Mouse (Mus musculus) E14TG2a.4 (cell line): ENCODE data around the gene Gtf3c2.

Experiments
- H3K27me3 ChIP-seq: 2 replicates; pipeline ENCODE4 v1.6.1; 2014; ENCODE audit warnings: low read length, control low read depth; ENCODE audit not compliant: insufficient read depth
- H3K36me3 ChIP-seq: 2 replicates; pipeline ENCODE4 v1.6.1; 2014; ENCODE audit warnings: low read length, control low read depth; ENCODE audit not compliant: insufficient read depth
- H3K4me1 ChIP-seq: replicated peaks from 2 replicates; pipeline ENCODE4 v1.6.1; 2014; ENCODE audit warnings: low read depth, low read length, control low read depth
- H3K4me3 ChIP-seq: replicated peaks from 2 replicates; pipeline ENCODE4 v1.5.1; 2014; ENCODE audit warnings: mild to moderate bottlenecking, low read length
- H3K9me3 ChIP-seq: 2 replicates; pipeline ENCODE4 v1.6.1; 2014; ENCODE audit warnings: low read length, control low read depth
- CTCF ChIP-seq: conservative IDR thresholded peaks from 2 replicates; pipeline ENCODE4 v1.5.1; 2014; ENCODE audit warnings: low read length
- NANOG ChIP-seq: IDR thresholded peaks from 2 replicates; pipeline ENCODE4 v1.6.1; 2014; ENCODE audit warnings: borderline replicate concordance, low read length, mixed read lengths
- POU5F1 ChIP-seq: IDR thresholded peaks from 2 replicates; pipeline ENCODE4 v1.6.1; 2014; ENCODE audit warnings: low read length, borderline replicate concordance

The Gtf3c2 gene

DNA sequence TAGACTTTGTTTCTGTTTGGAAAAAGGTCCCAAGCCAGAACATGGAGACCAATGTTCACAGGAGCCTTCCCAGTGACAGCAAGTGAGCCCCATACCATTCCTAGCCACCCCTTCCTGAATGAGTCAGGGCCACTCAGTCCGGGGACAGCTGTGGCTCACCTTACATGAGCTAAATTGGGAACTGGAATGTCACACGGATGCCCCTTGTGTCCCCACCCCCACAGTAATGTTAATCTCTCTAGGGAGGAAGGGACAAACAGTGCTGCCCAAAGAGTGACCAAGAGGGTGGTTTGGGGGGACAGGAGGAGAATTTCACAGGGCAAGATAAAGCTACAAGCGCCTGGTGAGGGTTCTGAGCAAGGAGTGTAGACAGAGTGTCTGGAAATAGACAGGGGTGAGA is 63.6 kb downstream of the Gtf3c2 start, which contains the start of gene Trim54:
Gene Trim54 (plus strand): TSS at position 359 of the 400 bp plus-strand sequence.
- H3K27me3 ChIP-seq: 0 out of 2 replicates have a peak, but pooled peaks cover 5% of the 10 kb centered on the region
- H3K4me3 ChIP-seq: peak within 1 kb of the TSS; percentile 69
- no peaks in the 10 kb centered on the region for H3K36me3 ChIP-seq
- H3K4me1 ChIP-seq: peaks cover 27% of the 10 kb centered on the region
- peaks cover 3% of the 10 kb centered on the region; the same call in 1 of the 2 replicates for H3K9me3 ChIP-seq
- no peak for TF ChIP-seq POU5F1
- TF ChIP-seq NANOG: no peak
- TF ChIP-seq CTCF: no peak

DNA sequence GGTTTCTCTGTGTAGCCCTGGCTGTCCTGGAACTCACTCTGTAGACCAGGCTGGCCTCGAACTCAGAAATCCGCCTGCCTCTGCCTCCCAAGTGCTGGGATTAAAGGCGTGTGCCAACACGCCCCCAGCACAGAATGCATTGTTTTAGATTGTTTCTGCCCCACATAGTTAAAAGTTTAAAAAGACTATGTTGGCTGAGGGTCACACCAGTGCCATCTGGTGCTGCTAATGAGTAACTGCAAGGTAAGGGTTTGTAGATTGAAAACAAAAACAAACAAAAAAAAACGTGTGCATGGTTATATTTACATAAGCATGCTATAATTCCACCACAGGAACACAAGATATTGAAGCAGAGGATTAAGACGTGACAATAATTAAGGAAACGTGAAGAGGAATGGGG is 69.2 kb downstream of the Gtf3c2 start:
- Histone ChIP-seq H3K4me3 (no peak overlapping the region), H3K9me3 (peaks cover 3% of the 10 kb centered on the region; the same call in 1 of the 2 replicates), H3K4me1 (no peaks in the 10 kb centered on the region), H3K36me3 (no peaks in the 10 kb centered on the region), H3K27me3 (peaks cover 14% of the 10 kb centered on the region; the same call in 1 of the 2 replicates)
- peak; percentile 65 for TF ChIP-seq CTCF
- no peak for TF ChIP-seq POU5F1

DNA sequence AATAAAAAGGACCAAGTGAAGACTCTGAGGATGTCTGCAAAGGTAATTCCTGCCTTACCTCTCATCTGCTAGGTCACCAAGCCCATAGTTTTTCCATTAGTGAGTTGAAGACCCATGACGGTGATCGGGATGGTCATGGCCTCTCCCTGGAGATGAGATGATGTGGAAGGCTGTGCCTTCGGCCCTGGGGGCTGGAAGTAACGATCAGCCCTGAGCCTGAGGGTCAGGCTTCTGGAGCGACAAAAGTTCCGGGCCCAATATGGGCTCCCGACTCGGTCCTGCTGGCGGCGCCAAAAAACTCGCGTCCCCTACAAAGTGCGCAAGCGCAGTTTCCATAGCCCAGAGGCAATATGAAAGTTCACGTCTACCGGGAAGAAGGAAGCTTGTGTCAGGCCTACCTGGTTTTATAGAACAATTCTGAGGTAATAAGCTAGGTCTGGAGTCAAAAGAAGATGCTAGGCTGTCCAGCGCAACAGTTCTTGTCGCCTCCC is 71.9 kb downstream of the Gtf3c2 start, which contains the start of gene Slc30a3:
Gene Slc30a3 (minus strand): TSS at position 238 of the 491 bp plus-strand sequence.
- TF ChIP-seq POU5F1: no peak
- Histone ChIP-seq H3K4me1 (no peaks in the 10 kb centered on the region), H3K36me3 (no peaks in the 10 kb centered on the region), H3K27me3 (peaks cover 18% of the 10 kb centered on the region; the same call in 1 of the 2 replicates), H3K9me3 (no peaks in the 10 kb centered on the region), H3K4me3 (no peak within 1 kb of the TSS)
